Mouse (Mus musculus) liver, embryonic 15.5 days (tissue): ENCODE results near the gene Gm20388. TPM values are rescaled to one million over a fixed set of nuclear protein-coding genes. Genes with fewer than 3 reads are reported as not detected.
A peak's percentile ranks its signal among the peaks of the same experiment; 100 is the strongest.

Source experiments
- ATAC-seq: fragments of 200-750 bp; cut with Nextera tagmentation; 2 replicates; pipeline ENCODE4 v1.8.0; 2017; ENCODE audit warnings: moderate number of reproducible peaks, mild to moderate bottlenecking, moderate library complexity; ENCODE audit not compliant: insufficient read depth
- H3K27ac ChIP-seq: fragments of 300-500 bp; sonication (generic); replicated peaks from 2 replicates; pipeline ENCODE4 v1.5.1; 2015; ENCODE audit warnings: mild to moderate bottlenecking, inconsistent platforms
- H3K27me3 ChIP-seq: fragments of 300-500 bp; sonication (generic); 2 replicates; pipeline ENCODE4 v1.6.1; 2015; ENCODE audit warnings: mild to moderate bottlenecking, inconsistent platforms
- H3K36me3 ChIP-seq: fragments of 300-500 bp; sonication (generic); replicated peaks from 2 replicates; pipeline ENCODE4 v1.6.1; 2015; ENCODE audit warnings: moderate library complexity, mild to moderate bottlenecking, inconsistent platforms
- H3K4me1 ChIP-seq: fragments of 300-500 bp; sonication (generic); replicated peaks from 2 replicates; pipeline ENCODE4 v1.6.1; 2015; ENCODE audit warnings: inconsistent platforms
- H3K4me2 ChIP-seq: fragments of 300-500 bp; sonication (generic); 2 replicates; pipeline ENCODE4 v1.6.1; 2015; ENCODE audit warnings: moderate library complexity, mild to moderate bottlenecking, inconsistent platforms
- H3K4me3 ChIP-seq: fragments of 300-500 bp; sonication (generic); replicated peaks from 2 replicates; pipeline ENCODE4 v1.5.1; 2015; ENCODE audit warnings: mild to moderate bottlenecking, inconsistent platforms
- H3K9ac ChIP-seq: fragments of 300-500 bp; sonication (generic); 2 replicates; pipeline ENCODE4 v1.6.1; 2015; ENCODE audit warnings: moderate library complexity, mild to moderate bottlenecking, inconsistent platforms
- H3K9me3 ChIP-seq: fragments of 300-500 bp; sonication (generic); replicated peaks from 2 replicates; pipeline ENCODE4 v1.6.1; 2016; ENCODE audit warnings: inconsistent platforms
- WGBS: fragments of 180-500 bp; shearing (Covaris S2); methylation state at CpG from one replicate; pipeline ENCODE4 v1.1.7; 2015; ENCODE audit warnings: mixed read lengths; ENCODE audit not compliant: insufficient replicate concordance; 5-methylcytosine and 5-hydroxymethylcytosine counted together
- polyA plus RNA-seq: library from polyadenylated mRNA; unstranded; fragments of >200 nt; fragmentation: Nextera tagmentation; extraction: Ambion mirVana; gene quantifications from 2 replicates; pipeline ENCODE4 v1.2.1, GENCODE M21; 2015

Gene Gm20388
- polyA plus RNA-seq, 1 experiment from 2014 or later, result not detected

- Histone ChIP-seq H3K27ac (0 out of 2 replicates have a peak overlapping the region, but pooled peaks have one; percentile 25), H3K4me1 (peaks cover 80% of the 10 kb centered on the region), H3K4me3 (no peak overlapping the region), H3K9ac (no peak overlapping the region; the same call in 1 of the 2 replicates), H3K4me2 (peak overlapping the region; percentile 68), H3K27me3 (peaks cover 21% of the 10 kb centered on the region), H3K9me3 (no peaks in the 10 kb centered on the region), H3K36me3 (peaks cover 28% of the 10 kb centered on the region)
- ATAC-seq, result no peak
- WGBS, result 45% methylated on average over 5 of the region's 5 CpGs
Observed at GRCm38 (mm10) chr8:122342362-122342761, 2431.7 kb downstream of the Gm20388 start.

GRCm38 (mm10) chr8:122342806-122343209 is 2432.2 kb downstream of the Gm20388 start:
- WGBS, result 2% methylated on average over 9 of the region's 9 CpGs
- H3K4me3 ChIP-seq, result peak overlapping the region; percentile 38; the same call in 1 of the 2 replicates
- peaks cover 80% of the 10 kb centered on the region for H3K4me1 ChIP-seq
- peak overlapping the region; percentile 25 for H3K27ac ChIP-seq
- peaks cover 23% of the 10 kb centered on the region for H3K36me3 ChIP-seq
- ATAC-seq, result peak; percentile 13; the same call in 1 of the 2 replicates
- no peaks in the 10 kb centered on the region for H3K9me3 ChIP-seq
- peaks cover 21% of the 10 kb centered on the region for H3K27me3 ChIP-seq
- peak overlapping the region; percentile 68 for H3K4me2 ChIP-seq
- peak overlapping the region; percentile 45; the same call in 1 of the 2 replicates for H3K9ac ChIP-seq

- Histone ChIP-seq H3K27ac (peak overlapping the region; percentile 25), H3K4me1 (peaks cover 80% of the 10 kb centered on the region), H3K36me3 (peaks cover 18% of the 10 kb centered on the region), H3K27me3 (peaks cover 21% of the 10 kb centered on the region), H3K4me2 (peak overlapping the region; percentile 68), H3K9me3 (no peaks in the 10 kb centered on the region), H3K9ac (peak overlapping the region; percentile 45), H3K4me3 (peak overlapping the region; percentile 38)
- no peak for ATAC-seq
- 6% methylated on average over 11 of the region's 11 CpGs for WGBS
Observed at GRCm38 (mm10) chr8:122343341-122343740, 2432.7 kb downstream of the Gm20388 start.

- H3K27me3 ChIP-seq, result peaks cover 21% of the 10 kb centered on the region
- peaks cover 14% of the 10 kb centered on the region for H3K36me3 ChIP-seq
- peak overlapping the region; percentile 45 for H3K9ac ChIP-seq
- peak; percentile 50 for ATAC-seq
- peak overlapping the region; percentile 25 for H3K27ac ChIP-seq
- H3K9me3 ChIP-seq, result no peaks in the 10 kb centered on the region
- WGBS, result 0% methylated on average over 14 of the region's 14 CpGs
- H3K4me1 ChIP-seq, result peaks cover 81% of the 10 kb centered on the region
- peak overlapping the region; percentile 38 for H3K4me3 ChIP-seq
- H3K4me2 ChIP-seq, result peak overlapping the region; percentile 68
Observed at GRCm38 (mm10) chr8:122343758-122344157, 2433.1 kb downstream of the Gm20388 start.

- Histone ChIP-seq H3K9me3 (no peaks in the 10 kb centered on the region), H3K4me3 (peak overlapping the region; percentile 38; the same call in 1 of the 2 replicates), H3K9ac (no peak overlapping the region; the same call in 1 of the 2 replicates), H3K27ac (no peak overlapping the region; the same call in 1 of the 2 replicates), H3K36me3 (peaks cover 9% of the 10 kb centered on the region), H3K27me3 (peaks cover 21% of the 10 kb centered on the region), H3K4me2 (peak overlapping the region; percentile 68), H3K4me1 (peaks cover 81% of the 10 kb centered on the region)
- peak; percentile 77 for ATAC-seq
- 8% methylated on average over 2 of the region's 5 CpGs for WGBS
Observed at GRCm38 (mm10) chr8:122344219-122344618, 2433.6 kb downstream of the Gm20388 start.

GRCm38 (mm10) chr8:122345181-122346095 is 2434.8 kb downstream of the Gm20388 start:
- peaks cover 85% of the 10 kb centered on the region for H3K4me1 ChIP-seq
- no peaks in the 10 kb centered on the region for H3K9me3 ChIP-seq
- no peak for ATAC-seq
- no peaks in the 10 kb centered on the region for H3K36me3 ChIP-seq
- H3K4me2 ChIP-seq, result peak overlapping the region; percentile 12; the same call in 1 of the 2 replicates
- peaks cover 21% of the 10 kb centered on the region for H3K27me3 ChIP-seq
- H3K9ac ChIP-seq, result no peak overlapping the region
- H3K4me3 ChIP-seq, result no peak overlapping the region
- peak overlapping the region; percentile 64 for H3K27ac ChIP-seq
- 32% methylated on average over 12 of the region's 12 CpGs for WGBS

- no peak overlapping the region for H3K27ac ChIP-seq
- WGBS, result 70% methylated on average over 5 of the region's 5 CpGs
- no peaks in the 10 kb centered on the region for H3K9me3 ChIP-seq
- peaks cover 13% of the 10 kb centered on the region for H3K27me3 ChIP-seq
- no peak overlapping the region for H3K4me3 ChIP-seq
- H3K4me2 ChIP-seq, result no peak overlapping the region
- peaks cover 70% of the 10 kb centered on the region for H3K4me1 ChIP-seq
- H3K9ac ChIP-seq, result no peak overlapping the region
- ATAC-seq, result no peak
- no peaks in the 10 kb centered on the region for H3K36me3 ChIP-seq
Observed at GRCm38 (mm10) chr8:122347811-122348552, 2437.3 kb downstream of the Gm20388 start.

- Histone ChIP-seq H3K9ac (peak overlapping the region; percentile 35), H3K4me1 (peaks cover 54% of the 10 kb centered on the region), H3K9me3 (no peaks in the 10 kb centered on the region), H3K27ac (peak overlapping the region; percentile 72), H3K4me3 (no peak overlapping the region), H3K36me3 (no peaks in the 10 kb centered on the region), H3K27me3 (peaks cover 16% of the 10 kb centered on the region), H3K4me2 (peak overlapping the region; percentile 56)
- ATAC-seq, result peak; percentile 82
- 7% methylated on average over 15 of the region's 15 CpGs for WGBS
Observed at GRCm38 (mm10) chr8:122349357-122350297, 2439.0 kb downstream of the Gm20388 start.

- Histone ChIP-seq H3K9ac (no peak overlapping the region), H3K27me3 (peaks cover 21% of the 10 kb centered on the region), H3K4me3 (no peak overlapping the region), H3K9me3 (no peaks in the 10 kb centered on the region), H3K4me2 (peak overlapping the region; percentile 56), H3K36me3 (no peaks in the 10 kb centered on the region), H3K4me1 (peaks cover 45% of the 10 kb centered on the region), H3K27ac (peak overlapping the region; percentile 72; the same call in 1 of the 2 replicates)
- WGBS, result 45% methylated on average over 11 of the region's 11 CpGs
- no peak for ATAC-seq
Observed at GRCm38 (mm10) chr8:122350309-122351089, 2439.9 kb downstream of the Gm20388 start.
